Mouse (Mus musculus) lung, postnatal 0 days (tissue): ENCODE measurements around the gene Fam117a. TPM values are rescaled to one million over a fixed set of nuclear protein-coding genes. Genes with fewer than 3 reads are reported as not detected.

ENCODE experiments used
- ATAC-seq: fragments of 200-750 bp; cut with Nextera tagmentation; 2 replicates; pipeline ENCODE4 v1.8.0; 2017; ENCODE audit warnings: moderate library complexity
- DNase-seq: peaks from one replicate; pipeline ENCODE4 v3.0.0-alpha.2; 2016; ENCODE audit warnings: low spot score
- H3K27ac ChIP-seq: fragments of 300-500 bp; sonication (generic); 2 replicates; pipeline ENCODE4 v1.5.1; 2014; ENCODE audit warnings: antibody characterized with exemption, mild to moderate bottlenecking, low read length, mixed read lengths
- H3K27me3 ChIP-seq: fragments of 300-500 bp; sonication (generic); replicated peaks from 2 replicates; pipeline ENCODE4 v1.6.1; 2014; ENCODE audit warnings: low read length, mixed read lengths; ENCODE audit not compliant: insufficient read depth
- H3K36me3 ChIP-seq: fragments of 300-500 bp; sonication (generic); 2 replicates; pipeline ENCODE4 v1.6.1; 2014; ENCODE audit warnings: low read length, mixed read lengths; ENCODE audit not compliant: insufficient read depth
- H3K4me1 ChIP-seq: fragments of 300-500 bp; sonication (generic); 2 replicates; pipeline ENCODE4 v1.6.1; 2014; ENCODE audit warnings: antibody characterized with exemption, low read depth, low read length, mixed read lengths; ENCODE audit not compliant: insufficient read depth
- H3K4me2 ChIP-seq: fragments of 300-500 bp; sonication (generic); replicated peaks from 2 replicates; pipeline ENCODE4 v1.6.1; 2014; ENCODE audit warnings: low read depth, mild to moderate bottlenecking, low read length, moderate library complexity, mixed read lengths
- H3K4me3 ChIP-seq: fragments of 300-500 bp; sonication (generic); 2 replicates; pipeline ENCODE4 v1.5.1; 2014; ENCODE audit warnings: low read depth, low read length
- H3K9ac ChIP-seq: fragments of 300-500 bp; sonication (generic); replicated peaks from 2 replicates; pipeline ENCODE4 v1.6.1; 2014; ENCODE audit warnings: low read depth, mild to moderate bottlenecking
- H3K9me3 ChIP-seq: fragments of 300-500 bp; sonication (generic); 2 replicates; pipeline ENCODE4 v1.6.1; 2016; ENCODE audit warnings: low read length, mixed read lengths
- CTCF ChIP-seq: IDR thresholded peaks from 2 replicates; pipeline ENCODE4 v1.5.1; 2016; ENCODE audit warnings: antibody characterized with exemption, mild to moderate bottlenecking
- EP300 ChIP-seq: IDR thresholded peaks from 2 replicates; pipeline ENCODE4 v1.6.1; 2016; ENCODE audit warnings: antibody characterized with exemption, mild to moderate bottlenecking, control low read depth
- WGBS: fragments of 180-500 bp; shearing (Covaris S2); extraction: QIAGEN DNeasy Blood & Tissue Kit; methylation state at CpG from one replicate; pipeline ENCODE4 v1.1.7; 2014; 5-methylcytosine and 5-hydroxymethylcytosine counted together
- polyA plus RNA-seq: library from polyadenylated mRNA; unstranded; fragments of >200 nt; fragmentation: Nextera tagmentation; extraction: Ambion mirVana; gene quantifications from 2 replicates; pipeline ENCODE4 v1.2.1, GENCODE M21; 2015

Gene Fam117a
- polyA plus RNA-seq, 1 experiment from 2014 or later, result 21.6 TPM

- Histone ChIP-seq H3K4me2 (no peak overlapping the region), H3K9ac (no peak overlapping the region), H3K4me3 (no peak overlapping the region), H3K27me3 (no peaks in the 10 kb centered on the region), H3K9me3 (no peaks in the 10 kb centered on the region), H3K4me1 (peaks cover 7% of the 10 kb centered on the region; the same call in 1 of the 2 replicates), H3K36me3 (no peaks in the 10 kb centered on the region), H3K27ac (0 out of 2 replicates have a peak overlapping the region, but pooled peaks have one; percentile 16)
- ATAC-seq (no peak), DNase-seq (no peak)
- WGBS, result 62% methylated on average over 14 of the region's 14 CpGs
- no peak for TF ChIP-seq CTCF
- TF ChIP-seq EP300, result no peak
These were observed 17.6 kb downstream of the Fam117a start for GRCm38 (mm10) chr11:95354228-95354944.

- ATAC-seq (no peak), DNase-seq (no peak)
- H3K9me3 ChIP-seq, result no peaks in the 10 kb centered on the region
- no peak for TF ChIP-seq CTCF
- no peak for TF ChIP-seq EP300
- H3K27ac ChIP-seq, result no peak overlapping the region
- no peaks in the 10 kb centered on the region for H3K36me3 ChIP-seq
- no peaks in the 10 kb centered on the region for H3K27me3 ChIP-seq
- no peak overlapping the region for H3K9ac ChIP-seq
- H3K4me3 ChIP-seq, result no peak overlapping the region
- 76% methylated on average over 12 of the region's 12 CpGs for WGBS
- no peak overlapping the region for H3K4me2 ChIP-seq
- H3K4me1 ChIP-seq, result peaks cover 7% of the 10 kb centered on the region; the same call in 1 of the 2 replicates
These were observed 18.3 kb downstream of the Fam117a start for GRCm38 (mm10) chr11:95354945-95355660.

GRCm38 (mm10) chr11:95355661-95356011 lies 18.8 kb downstream of the Fam117a start:
- Histone ChIP-seq H3K27ac (no peak overlapping the region), H3K4me3 (no peak overlapping the region), H3K27me3 (no peaks in the 10 kb centered on the region), H3K9me3 (no peaks in the 10 kb centered on the region), H3K36me3 (no peaks in the 10 kb centered on the region), H3K4me2 (no peak overlapping the region), H3K4me1 (peaks cover 7% of the 10 kb centered on the region; the same call in 1 of the 2 replicates), H3K9ac (no peak overlapping the region)
- no peak for DNase-seq
- TF ChIP-seq EP300 (no peak), CTCF (no peak)
- 92% methylated on average over 5 of the region's 5 CpGs for WGBS
- no peak for ATAC-seq

- no peak overlapping the region for H3K9ac ChIP-seq
- no peaks in the 10 kb centered on the region for H3K9me3 ChIP-seq
- TF ChIP-seq EP300 (no peak), CTCF (no peak)
- no peaks in the 10 kb centered on the region for H3K27me3 ChIP-seq
- ATAC-seq (no peak), DNase-seq (no peak)
- H3K4me3 ChIP-seq, result no peak overlapping the region
- no peak overlapping the region for H3K27ac ChIP-seq
- H3K4me2 ChIP-seq, result no peak overlapping the region
- no peaks in the 10 kb centered on the region for H3K36me3 ChIP-seq
- WGBS, result 87% methylated on average over 7 of the region's 7 CpGs
- H3K4me1 ChIP-seq, result peaks cover 7% of the 10 kb centered on the region; the same call in 1 of the 2 replicates
These were observed 19.2 kb downstream of the Fam117a start for GRCm38 (mm10) chr11:95356039-95356438.

GRCm38 (mm10) chr11:95356469-95357273 lies 19.9 kb downstream of the Fam117a start:
- ATAC-seq (peak; percentile 80), DNase-seq (peak; percentile 64)
- Histone ChIP-seq H3K9ac (no peak overlapping the region), H3K36me3 (no peaks in the 10 kb centered on the region), H3K9me3 (no peaks in the 10 kb centered on the region), H3K4me3 (no peak overlapping the region), H3K27ac (no peak overlapping the region), H3K4me2 (no peak overlapping the region; the same call in 1 of the 2 replicates), H3K4me1 (peaks cover 7% of the 10 kb centered on the region; the same call in 1 of the 2 replicates), H3K27me3 (no peaks in the 10 kb centered on the region)
- no peak for TF ChIP-seq CTCF
- no peak for TF ChIP-seq EP300
- whole genome bisulfite sequencing, result 48% methylated on average over 17 of the region's 17 CpGs

- Histone ChIP-seq H3K9ac (no peak overlapping the region), H3K4me3 (no peak overlapping the region), H3K36me3 (no peaks in the 10 kb centered on the region), H3K4me2 (no peak overlapping the region), H3K9me3 (no peaks in the 10 kb centered on the region), H3K27me3 (no peaks in the 10 kb centered on the region), H3K27ac (no peak overlapping the region), H3K4me1 (peaks cover 7% of the 10 kb centered on the region; the same call in 1 of the 2 replicates)
- no peak for TF ChIP-seq CTCF
- no peak for TF ChIP-seq EP300
- DNase-seq, result no peak
- no peak for ATAC-seq
- 52% methylated on average over 3 of the region's 3 CpGs for WGBS
These were observed 21.4 kb downstream of the Fam117a start for GRCm38 (mm10) chr11:95358263-95358662.
